Mouse (Mus musculus): ENCODE data around the gene Tmem8.
"Not testable (repeated sequence)": the region's sequence is repeated elsewhere in the genome, so short reads cannot be mapped to it uniquely, and the experiment has no call there.

Gene Tmem8

GRCm38 (mm10) chr17:26113181-26113948 lies at the start of gene Tmem8:
Gene Tmem8 (plus strand): TSS chr17:26113299.
- in situ Hi-C loops (cut with MboI, MseI) = no loop called here

- in situ Hi-C loops (cut with MboI, MseI) = no loop called here
Observed at GRCm38 (mm10) chr17:26064916-26065315, 48.2 kb upstream of the Tmem8 start.

GRCm38 (mm10) chr17:26066488-26067020 lies 46.5 kb upstream of the Tmem8 start:
- in situ Hi-C loops (cut with MboI, MseI) = no loop called here

- in situ Hi-C loops (cut with MboI, MseI) = no loop called here
Observed at GRCm38 (mm10) chr17:26068024-26068830, 44.9 kb upstream of the Tmem8 start.

- in situ Hi-C loops (cut with MboI, MseI) = no loop called here
Observed at GRCm38 (mm10) chr17:26068831-26069739, 44.0 kb upstream of the Tmem8 start, which contains the start of gene Rab11fip3. Gene Rab11fip3 (minus strand): TSS chr17:26069555.

GRCm38 (mm10) chr17:26070136-26070535 lies 43.0 kb upstream of the Tmem8 start:
- in situ Hi-C loops (cut with MboI, MseI) = no loop called here

GRCm38 (mm10) chr17:26075246-26075645 lies 37.9 kb upstream of the Tmem8 start:
- in situ Hi-C loops (cut with MboI, MseI) = no loop called here

GRCm38 (mm10) chr17:26078851-26079250 lies 34.2 kb upstream of the Tmem8 start:
- in situ Hi-C loops (cut with MboI, MseI) = no loop called here

- in situ Hi-C loops (cut with MboI, MseI) = no loop called here
Observed at GRCm38 (mm10) chr17:26080867-26081266, 32.2 kb upstream of the Tmem8 start.

- in situ Hi-C loops (cut with MboI, MseI) = no loop called here
Observed at GRCm38 (mm10) chr17:26087059-26087564, 26.0 kb upstream of the Tmem8 start.

- in situ Hi-C loops (cut with MboI, MseI) = no loop called here
Observed at GRCm38 (mm10) chr17:26089905-26090632, 23.0 kb upstream of the Tmem8 start, which contains the start of gene Decr2. Gene Decr2 (minus strand): TSS chr17:26090337.

- in situ Hi-C loops (cut with MboI, MseI) = no loop called here
Observed at GRCm38 (mm10) chr17:26094531-26095110, 18.5 kb upstream of the Tmem8 start.

- in situ Hi-C loops (cut with MboI, MseI) = no loop called here
Observed at GRCm38 (mm10) chr17:26095121-26095740, 17.9 kb upstream of the Tmem8 start, which contains the start of gene Nme4. Gene Nme4 (minus strand): TSS chr17:26095602.

- in situ Hi-C loops (cut with MboI, MseI) = no loop called here
Observed at GRCm38 (mm10) chr17:26098461-26098860, 14.6 kb upstream of the Tmem8 start.

- in situ Hi-C loops (cut with MboI, MseI) = not testable (repeated sequence)
Observed at GRCm38 (mm10) chr17:26099316-26099715, 13.8 kb upstream of the Tmem8 start.

GRCm38 (mm10) chr17:26100166-26100565 lies 12.9 kb upstream of the Tmem8 start:
- in situ Hi-C loops (cut with MboI, MseI) = no loop called here

GRCm38 (mm10) chr17:26101478-26101877 lies 11.6 kb upstream of the Tmem8 start:
- in situ Hi-C loops (cut with MboI, MseI) = no loop called here

- in situ Hi-C loops (cut with MboI, MseI) = no loop called here
Observed at GRCm38 (mm10) chr17:26105619-26106018, 7.5 kb upstream of the Tmem8 start.

- in situ Hi-C loops (cut with MboI, MseI) = no loop called here
Observed at GRCm38 (mm10) chr17:26110156-26110555, 2.9 kb upstream of the Tmem8 start.
